Mouse (Mus musculus) neural tube, embryonic 14.5 days (tissue): ENCODE data around the gene Sowahb. TPM values are rescaled to one million over a fixed set of nuclear protein-coding genes. Genes with fewer than 3 reads are reported as not detected.

Experiments
- ATAC-seq: fragments of 200-750 bp; cut with Nextera tagmentation; 2 replicates; pipeline ENCODE4 v1.8.0; 2017; ENCODE audit warnings: low read depth, mild to moderate bottlenecking, moderate TSS enrichment, moderate library complexity
- H3K27ac ChIP-seq: fragments of 300-500 bp; sonication (generic); 2 replicates; pipeline ENCODE4 v1.5.1; 2014; ENCODE audit warnings: low read depth, mild to moderate bottlenecking, control low read depth, low read length, moderate library complexity, mixed read lengths
- H3K27me3 ChIP-seq: fragments of 300-500 bp; sonication (generic); 2 replicates; pipeline ENCODE4 v1.6.1; 2014; ENCODE audit warnings: low read length; ENCODE audit not compliant: control insufficient read depth, insufficient read depth
- H3K36me3 ChIP-seq: fragments of 300-500 bp; sonication (generic); 2 replicates; pipeline ENCODE4 v1.6.1; 2014; ENCODE audit warnings: low read length, mixed read lengths; ENCODE audit not compliant: control insufficient read depth, insufficient read depth
- H3K4me1 ChIP-seq: fragments of 300-500 bp; sonication (generic); 2 replicates; pipeline ENCODE4 v1.6.1; 2014; ENCODE audit warnings: low read length; ENCODE audit not compliant: control insufficient read depth, insufficient read depth
- H3K4me2 ChIP-seq: fragments of 300-500 bp; sonication (generic); 2 replicates; pipeline ENCODE4 v1.6.1; 2014; ENCODE audit warnings: mild to moderate bottlenecking, low read depth, low read length, control low read depth
- H3K4me3 ChIP-seq: fragments of 300-500 bp; sonication (generic); 2 replicates; pipeline ENCODE4 v1.5.1; 2014; ENCODE audit warnings: low read depth, low read length, control low read depth, mixed read lengths
- H3K9ac ChIP-seq: fragments of 300-500 bp; sonication (generic); replicated peaks from 2 replicates; pipeline ENCODE4 v1.6.1; 2014; ENCODE audit warnings: low read depth, mild to moderate bottlenecking, control low read depth, low read length, mixed read lengths
- H3K9me3 ChIP-seq: fragments of 300-500 bp; sonication (generic); 2 replicates; pipeline ENCODE4 v1.6.1; 2016; ENCODE audit warnings: low read length; ENCODE audit not compliant: control insufficient read depth
- WGBS: fragments of 180-500 bp; shearing (Covaris S2); extraction: QIAGEN DNeasy Blood & Tissue Kit; methylation state at CpG from one replicate; pipeline ENCODE4 v1.1.7; 2014; 5-methylcytosine and 5-hydroxymethylcytosine counted together
- polyA plus RNA-seq: library from polyadenylated mRNA; unstranded; fragments of >200 nt; fragmentation: Nextera tagmentation; extraction: Ambion mirVana; gene quantifications from 2 replicates; pipeline ENCODE4 v1.2.1, GENCODE M21; 2014

Sowahb gene
- polyA plus RNA-seq, 1 experiment from 2014 or later: not detected

- no peak overlapping the region for H3K27ac ChIP-seq
- 63% methylated on average over 5 of the region's 5 CpGs for WGBS
- no peak for ATAC-seq
- H3K4me2 ChIP-seq: no peak overlapping the region
- no peaks in the 10 kb centered on the region for H3K27me3 ChIP-seq
- H3K9me3 ChIP-seq: no peaks in the 10 kb centered on the region
- no peak overlapping the region for H3K9ac ChIP-seq
- no peaks in the 10 kb centered on the region for H3K36me3 ChIP-seq
- H3K4me1 ChIP-seq: no peaks in the 10 kb centered on the region
- no peak overlapping the region for H3K4me3 ChIP-seq
Measured at GRCm38 (mm10) chr5:93033087-93033870, 11.5 kb downstream of the Sowahb start.

- ATAC-seq: no peak
- Histone ChIP-seq H3K4me1 (no peaks in the 10 kb centered on the region), H3K4me3 (no peak overlapping the region), H3K9me3 (no peaks in the 10 kb centered on the region), H3K27ac (no peak overlapping the region), H3K27me3 (no peaks in the 10 kb centered on the region), H3K36me3 (no peaks in the 10 kb centered on the region), H3K4me2 (no peak overlapping the region), H3K9ac (no peak overlapping the region)
- WGBS: 85% methylated on average over 4 of the region's 4 CpGs
Measured at GRCm38 (mm10) chr5:93032621-93033020, 12.2 kb downstream of the Sowahb start.

- WGBS: 56% methylated on average over 3 of the region's 3 CpGs
- Histone ChIP-seq H3K9ac (no peak overlapping the region), H3K27ac (no peak overlapping the region), H3K4me2 (no peak overlapping the region), H3K4me3 (no peak overlapping the region), H3K9me3 (no peaks in the 10 kb centered on the region), H3K27me3 (no peaks in the 10 kb centered on the region), H3K4me1 (no peaks in the 10 kb centered on the region), H3K36me3 (no peaks in the 10 kb centered on the region)
- no peak for ATAC-seq
Measured at GRCm38 (mm10) chr5:93030869-93031268, 14.0 kb downstream of the Sowahb start.

- no peaks in the 10 kb centered on the region for H3K27me3 ChIP-seq
- no peak for ATAC-seq
- H3K4me3 ChIP-seq: no peak overlapping the region
- H3K4me1 ChIP-seq: no peaks in the 10 kb centered on the region
- H3K4me2 ChIP-seq: no peak overlapping the region
- H3K9ac ChIP-seq: no peak overlapping the region
- no peak overlapping the region for H3K27ac ChIP-seq
- no peaks in the 10 kb centered on the region for H3K9me3 ChIP-seq
- WGBS: 83% methylated on average over 5 of the region's 5 CpGs
- no peaks in the 10 kb centered on the region for H3K36me3 ChIP-seq
Measured at GRCm38 (mm10) chr5:93030411-93030810, 14.4 kb downstream of the Sowahb start.

- no peak overlapping the region for H3K4me3 ChIP-seq
- ATAC-seq: no peak
- H3K4me2 ChIP-seq: no peak overlapping the region
- H3K27me3 ChIP-seq: no peaks in the 10 kb centered on the region
- H3K36me3 ChIP-seq: no peaks in the 10 kb centered on the region
- H3K9ac ChIP-seq: no peak overlapping the region
- no peak overlapping the region for H3K27ac ChIP-seq
- no peaks in the 10 kb centered on the region for H3K9me3 ChIP-seq
- WGBS: 61% methylated on average over 9 of the region's 9 CpGs
- H3K4me1 ChIP-seq: no peaks in the 10 kb centered on the region
Measured at GRCm38 (mm10) chr5:93027120-93027675, 17.6 kb downstream of the Sowahb start.

- Histone ChIP-seq H3K27ac (no peak overlapping the region), H3K4me2 (no peak overlapping the region), H3K9ac (no peak overlapping the region), H3K27me3 (no peaks in the 10 kb centered on the region), H3K36me3 (no peaks in the 10 kb centered on the region), H3K9me3 (no peaks in the 10 kb centered on the region), H3K4me1 (no peaks in the 10 kb centered on the region), H3K4me3 (no peak overlapping the region)
- WGBS: 28% methylated on average over 4 of the region's 4 CpGs
- ATAC-seq: no peak
Measured at GRCm38 (mm10) chr5:93026437-93027119, 18.2 kb downstream of the Sowahb start.

GRCm38 (mm10) chr5:93024754-93025280, 20.0 kb downstream of the Sowahb start:
- Histone ChIP-seq H3K9ac (no peak overlapping the region), H3K9me3 (no peaks in the 10 kb centered on the region), H3K27ac (no peak overlapping the region), H3K4me2 (no peak overlapping the region), H3K36me3 (no peaks in the 10 kb centered on the region), H3K4me3 (no peak overlapping the region), H3K27me3 (no peaks in the 10 kb centered on the region), H3K4me1 (no peaks in the 10 kb centered on the region)
- no peak for ATAC-seq
- WGBS: 19% methylated on average over 7 of the region's 7 CpGs

GRCm38 (mm10) chr5:93022126-93022797, 22.6 kb downstream of the Sowahb start:
- Histone ChIP-seq H3K4me3 (no peak overlapping the region), H3K27me3 (no peaks in the 10 kb centered on the region), H3K36me3 (no peaks in the 10 kb centered on the region), H3K9me3 (no peaks in the 10 kb centered on the region), H3K9ac (no peak overlapping the region), H3K4me2 (no peak overlapping the region), H3K4me1 (no peaks in the 10 kb centered on the region), H3K27ac (no peak overlapping the region)
- ATAC-seq: no peak
- 75% methylated on average over 7 of the region's 7 CpGs for WGBS
